Mouse (Mus musculus) heart, postnatal 0 days (tissue): ENCODE measurements around the gene Gm20855.
"Not testable (repeated sequence)": the region's sequence is repeated elsewhere in the genome, so short reads cannot be mapped to it uniquely, and the experiment has no call there.

ENCODE experiments used
- CTCF ChIP-seq: IDR thresholded peaks from 2 replicates; pipeline ENCODE4 v1.5.1; 2016; ENCODE audit warnings: antibody characterized with exemption, control low read depth, low read depth
- EP300 ChIP-seq: IDR thresholded peaks from 2 replicates; pipeline ENCODE4 v1.6.1; 2016; ENCODE audit warnings: antibody characterized with exemption, low read depth

- TF ChIP-seq EP300, CTCF: not testable (repeated sequence)
These were observed at the start of gene Gm20855 for GRCm38 (mm10) chrY:35131733-35132132.
